Mouse (Mus musculus): Measurements from ENCODE around the gene Nup133. TPM values are rescaled to one million over a fixed set of nuclear protein-coding genes. Genes with fewer than 3 reads are reported as not detected.

Gene Nup133
- total RNA-seq, 2 experiments from 2014 or later, result 10.3 to 12.4 TPM

- intact Hi-C loops (cut with DNase I), result no loop called here
- DNase-seq, result no peak
These were observed 91.7 kb downstream of the Nup133 start for GRCm38 (mm10) chr8:123857361-123857760.

- intact Hi-C loops (cut with DNase I), result no loop called here
- DNase-seq, result no peak
These were observed 94.2 kb downstream of the Nup133 start for GRCm38 (mm10) chr8:123854733-123855475.

GRCm38 (mm10) chr8:123854252-123854651 is 94.8 kb downstream of the Nup133 start:
- DNase-seq, result no peak
- intact Hi-C loops (cut with DNase I), result no loop called here

GRCm38 (mm10) chr8:123851590-123851989 is 97.5 kb downstream of the Nup133 start:
- intact Hi-C loops (cut with DNase I), result no loop called here
- DNase-seq, result no peak

- intact Hi-C loops (cut with DNase I), result no loop called here
- no peak for DNase-seq
These were observed 99.7 kb downstream of the Nup133 start for GRCm38 (mm10) chr8:123849352-123849751.

GRCm38 (mm10) chr8:123847546-123847945 is 101.5 kb downstream of the Nup133 start:
- intact Hi-C loops (cut with DNase I), result no loop called here
- no peak for DNase-seq

Other genes with a start within 250 kb of the Nup133 start
- gene Rab4a, start 143.3 kb downstream of the Nup133 start, total RNA-seq (2021), result 1 to 10 TPM; 7.8 to 7.9 TPM
- gene Ccsap, start 89.1 kb downstream of the Nup133 start, total RNA-seq (2021), result 1 to 10 TPM; 1.7 to 2.2 TPM
- gene Acta1, start 54.5 kb downstream of the Nup133 start, total RNA-seq (2021), result 100 to 1,000 TPM; 284 to 359 TPM
- 10 to 100 TPM; 44.8 to 46.5 TPM for gene Abcb10, start 33.9 kb upstream of the Nup133 start, total RNA-seq (2021)
- 10 to 100 TPM; 18.4 to 19.1 TPM for gene Taf5l, start 72.1 kb upstream of the Nup133 start, total RNA-seq (2021)
- gene Urb2, start 72.2 kb upstream of the Nup133 start, total RNA-seq (2021), result 1 to 10 TPM; 6.7 to 6.9 TPM